Mouse (Mus musculus): ENCODE measurements at regions not wholly inside any gene's neighbourhood (a gene's known extent, or its start where the extent isn't known, plus 50 kb on each side); places are given as distances from the start of the nearest gene placed in this dataset.

- Histone ChIP-seq H3K27ac (no peak overlapping the region), H3K4me2 (replicated peaks) (no peak overlapping the region), H3K4me1 (replicated peaks) (no peaks in the 10 kb centered on the region), H3K4me3 (replicated peaks) (no peak overlapping the region), H3K36me3 (no peaks in the 10 kb centered on the region), H3K9me3 (no peaks in the 10 kb centered on the region), H3K9ac (replicated peaks) (no peak overlapping the region), H3K27me3 (no peaks in the 10 kb centered on the region)
- ATAC-seq: 0 out of 2 replicates have a peak, but pooled peaks have one; percentile 24
- 90% methylated on average over 3 of the region's 3 CpGs for WGBS
Measured at GRCm38 (mm10) chr3:159282594-159282993, 212.6 kb upstream of the Depdc1a start.

- no peak overlapping the region for H3K4me3 ChIP-seq (replicated peaks)
- 82% methylated on average over 3 of the region's 3 CpGs for WGBS
- H3K4me2 ChIP-seq (replicated peaks): no peak overlapping the region
- no peaks in the 10 kb centered on the region for H3K36me3 ChIP-seq
- H3K9me3 ChIP-seq: no peaks in the 10 kb centered on the region
- H3K27ac ChIP-seq: no peak overlapping the region
- no peaks in the 10 kb centered on the region for H3K27me3 ChIP-seq
- no peaks in the 10 kb centered on the region for H3K4me1 ChIP-seq (replicated peaks)
- ATAC-seq: no peak
- no peak overlapping the region for H3K9ac ChIP-seq (replicated peaks)
Measured at GRCm38 (mm10) chr3:159317471-159317870, 177.8 kb upstream of the Depdc1a start.

GRCm38 (mm10) chr3:159348053-159348452, 147.2 kb upstream of the Depdc1a start:
- Histone ChIP-seq H3K9ac (replicated peaks) (no peak overlapping the region), H3K4me2 (replicated peaks) (no peak overlapping the region), H3K27ac (no peak overlapping the region), H3K4me1 (replicated peaks) (no peaks in the 10 kb centered on the region), H3K27me3 (no peaks in the 10 kb centered on the region), H3K36me3 (no peaks in the 10 kb centered on the region), H3K9me3 (no peaks in the 10 kb centered on the region), H3K4me3 (replicated peaks) (no peak overlapping the region)
- ATAC-seq: no peak
- 83% methylated on average over 2 of the region's 2 CpGs for WGBS

DNA sequence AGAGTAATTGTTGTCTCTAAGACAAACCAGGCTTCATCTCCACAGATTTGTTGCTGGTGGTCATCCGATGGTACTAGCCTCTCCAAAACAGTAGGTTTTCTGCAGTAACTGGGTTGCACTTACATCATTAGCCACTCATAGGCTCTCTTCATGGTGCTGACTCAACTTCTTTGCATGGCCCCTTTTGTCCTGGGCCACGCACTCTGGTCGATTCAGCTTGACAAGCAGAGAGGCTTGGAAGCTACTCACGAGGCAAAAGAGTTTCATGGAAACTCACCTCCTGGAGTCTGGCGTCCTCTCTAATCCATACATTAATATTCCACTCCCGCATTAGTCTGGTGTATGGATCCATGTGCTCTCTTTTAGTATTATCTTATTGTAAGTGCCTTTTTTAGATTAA, 141.5 kb upstream of the Depdc1a start:
- no peak overlapping the region for H3K9ac ChIP-seq (replicated peaks)
- no peak overlapping the region for H3K4me3 ChIP-seq (replicated peaks)
- WGBS: 91% methylated on average over 6 of the region's 6 CpGs
- no peaks in the 10 kb centered on the region for H3K27me3 ChIP-seq
- no peak for ATAC-seq
- no peaks in the 10 kb centered on the region for H3K4me1 ChIP-seq (replicated peaks)
- no peaks in the 10 kb centered on the region for H3K36me3 ChIP-seq
- H3K4me2 ChIP-seq (replicated peaks): no peak overlapping the region
- H3K27ac ChIP-seq: no peak overlapping the region
- H3K9me3 ChIP-seq: no peaks in the 10 kb centered on the region

DNA sequence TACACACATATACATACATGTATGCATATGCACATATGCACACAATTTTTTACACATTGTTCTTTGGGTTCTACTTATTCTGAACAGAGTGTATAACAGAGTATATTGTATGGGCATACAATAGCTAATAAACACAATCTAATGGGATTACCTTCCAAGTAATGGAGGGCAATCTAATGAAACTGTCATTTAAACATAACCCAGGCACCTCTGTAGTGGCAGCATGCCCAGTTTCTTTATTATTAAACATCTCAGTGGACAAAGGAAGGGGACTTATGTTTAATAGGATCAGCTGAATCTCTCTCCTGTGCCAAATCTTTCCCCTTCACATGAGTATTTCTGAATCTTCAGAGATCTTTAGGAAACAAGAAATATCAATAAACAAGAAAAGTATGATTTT, 122.1 kb upstream of the Depdc1a start:
- H3K27me3 ChIP-seq: no peaks in the 10 kb centered on the region
- no peaks in the 10 kb centered on the region for H3K4me1 ChIP-seq (replicated peaks)
- no peak for ATAC-seq
- H3K9ac ChIP-seq (replicated peaks): no peak overlapping the region
- H3K36me3 ChIP-seq: no peaks in the 10 kb centered on the region
- no peak overlapping the region for H3K27ac ChIP-seq
- no peak overlapping the region for H3K4me2 ChIP-seq (replicated peaks)
- no peaks in the 10 kb centered on the region for H3K9me3 ChIP-seq
- H3K4me3 ChIP-seq (replicated peaks): no peak overlapping the region
